Mouse (Mus musculus) thymus, adult 2 months (tissue): ENCODE measurements at regions not wholly inside any gene's neighbourhood (a gene's known extent, or its start where the extent isn't known, plus 50 kb on each side); places are given as distances from the start of the nearest gene placed in this dataset.

Source experiments
- CTCF ChIP-seq: fragments of 200-500 bp; IDR thresholded peaks from 2 replicates; pipeline ENCODE4 v1.5.1; 2012; ENCODE audit warnings: mild to moderate bottlenecking, control low read depth, low read length, moderate library complexity, borderline replicate concordance; ENCODE audit not compliant: control insufficient read depth, poor library complexity, insufficient read depth; ENCODE audit errors: extremely low read depth
- POLR2A ChIP-seq: fragments of 200-500 bp; IDR thresholded peaks from 2 replicates; pipeline ENCODE4 v1.6.1; 2012; ENCODE audit warnings: mild to moderate bottlenecking, low read length, control low read depth, moderate library complexity; ENCODE audit not compliant: control insufficient read depth, poor library complexity, insufficient read depth; ENCODE audit errors: extremely low read depth

- TF ChIP-seq CTCF (no peak), POLR2A (no peak)
Observed at GRCm38 (mm10) chr13:101620660-101621059, 147.4 kb downstream of the Pik3r1 start.
